Mouse (Mus musculus): ENCODE measurements at regions not wholly inside any gene's neighbourhood (a gene's known extent, or its start where the extent isn't known, plus 50 kb on each side); places are given as distances from the start of the nearest gene placed in this dataset.
"Not testable (repeated sequence)": the region's sequence is repeated elsewhere in the genome, so short reads cannot be mapped to it uniquely, and the experiment has no call there.

- DNase-seq (ENCODE audit: low spot score) = no peak
These were observed 808.0 kb upstream of the Pou3f3 start for GRCm38 (mm10) chr1:41887556-41887955.

GRCm38 (mm10) chr1:41888213-41888612 is 807.4 kb upstream of the Pou3f3 start:
- no peak for DNase-seq (ENCODE audit: low spot score)

GRCm38 (mm10) chr1:41888966-41889365 is 806.6 kb upstream of the Pou3f3 start:
- DNase-seq (ENCODE audit: low spot score) = no peak

- no peak for DNase-seq (ENCODE audit: low spot score)
These were observed 805.6 kb upstream of the Pou3f3 start for GRCm38 (mm10) chr1:41889940-41890339.

GRCm38 (mm10) chr1:41890714-41891689 is 804.6 kb upstream of the Pou3f3 start:
- DNase-seq (ENCODE audit: low spot score) = no peak

- no peak for DNase-seq (ENCODE audit: low spot score)
These were observed 803.8 kb upstream of the Pou3f3 start for GRCm38 (mm10) chr1:41891730-41892129.

GRCm38 (mm10) chr1:41892376-41892775 is 803.2 kb upstream of the Pou3f3 start:
- no peak for DNase-seq (ENCODE audit: low spot score)

- no peak for DNase-seq (ENCODE audit: low spot score)
These were observed 797.7 kb upstream of the Pou3f3 start for GRCm38 (mm10) chr1:41897768-41898330.

- no peak for DNase-seq (ENCODE audit: low spot score)
These were observed 795.2 kb upstream of the Pou3f3 start for GRCm38 (mm10) chr1:41900370-41900769.

- no peak for DNase-seq (ENCODE audit: low spot score)
These were observed 789.6 kb upstream of the Pou3f3 start for GRCm38 (mm10) chr1:41905971-41906370.

- DNase-seq (ENCODE audit: low spot score) = no peak
These were observed 787.4 kb upstream of the Pou3f3 start for GRCm38 (mm10) chr1:41908001-41908807.

GRCm38 (mm10) chr1:41908808-41909110 is 786.8 kb upstream of the Pou3f3 start:
- no peak for DNase-seq (ENCODE audit: low spot score)

GRCm38 (mm10) chr1:41909799-41910198 is 785.8 kb upstream of the Pou3f3 start:
- no peak for DNase-seq (ENCODE audit: low spot score)

GRCm38 (mm10) chr1:41916730-41917347 is 778.7 kb upstream of the Pou3f3 start:
- no peak for DNase-seq (ENCODE audit: low spot score)

GRCm38 (mm10) chr1:41917807-41918206 is 777.8 kb upstream of the Pou3f3 start:
- not testable (repeated sequence) for DNase-seq (ENCODE audit: low spot score)

- no peak for DNase-seq (ENCODE audit: low spot score)
These were observed 776.9 kb upstream of the Pou3f3 start for GRCm38 (mm10) chr1:41918394-41919262.

GRCm38 (mm10) chr1:41933777-41934176 is 761.8 kb upstream of the Pou3f3 start:
- no peak for DNase-seq (ENCODE audit: low spot score)

GRCm38 (mm10) chr1:41935912-41936478 is 759.6 kb upstream of the Pou3f3 start:
- no peak for DNase-seq (ENCODE audit: low spot score)

- DNase-seq (ENCODE audit: low spot score) = no peak
These were observed 734.6 kb upstream of the Pou3f3 start for GRCm38 (mm10) chr1:41960982-41961381.

- DNase-seq (ENCODE audit: low spot score) = no peak
These were observed 714.0 kb upstream of the Pou3f3 start for GRCm38 (mm10) chr1:41981545-41981944.

Data from gastrocnemius, adult 18-20 months (tissue).